Mouse (Mus musculus) frontal cortex, postnatal 25 days (tissue): ENCODE measurements at regions not wholly inside any gene's neighbourhood (a gene's known extent, or its start where the extent isn't known, plus 50 kb on each side); places are given as distances from the start of the nearest gene placed in this dataset.

Experiments used
- DNase-seq, 2 experiments: peaks; one replicate each; pipeline ENCODE4 v3.0.0; 2022; ENCODE audit warnings: low spot score in 2 of 2

GRCm38 (mm10) chr6:117613656-117614350 lies 227.2 kb upstream of the Zfp637 start:
- no peak for DNase-seq

- no peak for DNase-seq
These were observed 226.6 kb upstream of the Zfp637 start for GRCm38 (mm10) chr6:117614386-117614785.

- no peak for DNase-seq
These were observed 223.8 kb upstream of the Zfp637 start for GRCm38 (mm10) chr6:117617168-117617567.

GRCm38 (mm10) chr6:117617951-117618350 lies 223.0 kb upstream of the Zfp637 start:
- no peak for DNase-seq

- DNase-seq: no peak
These were observed 221.4 kb upstream of the Zfp637 start for GRCm38 (mm10) chr6:117619606-117620005.

GRCm38 (mm10) chr6:117622446-117622845 lies 218.5 kb upstream of the Zfp637 start:
- DNase-seq: no peak

GRCm38 (mm10) chr6:117622946-117623345 lies 218.0 kb upstream of the Zfp637 start:
- DNase-seq: no peak

GRCm38 (mm10) chr6:117625716-117626115 lies 215.3 kb upstream of the Zfp637 start:
- no peak for DNase-seq

GRCm38 (mm10) chr6:117627461-117627860 lies 213.5 kb upstream of the Zfp637 start:
- DNase-seq: no peak

GRCm38 (mm10) chr6:117646628-117647027 lies 194.4 kb upstream of the Zfp637 start:
- no peak for DNase-seq

GRCm38 (mm10) chr6:117650541-117650940 lies 190.4 kb upstream of the Zfp637 start:
- DNase-seq: no peak

GRCm38 (mm10) chr6:117651551-117651950 lies 189.4 kb upstream of the Zfp637 start:
- DNase-seq: no peak

- DNase-seq: no peak
These were observed 189.0 kb upstream of the Zfp637 start for GRCm38 (mm10) chr6:117652012-117652411.

- DNase-seq: no peak
These were observed 188.1 kb upstream of the Zfp637 start for GRCm38 (mm10) chr6:117652917-117653316.

- DNase-seq: no peak
These were observed 187.0 kb upstream of the Zfp637 start for GRCm38 (mm10) chr6:117653886-117654425.

- DNase-seq: no peak
These were observed 185.0 kb upstream of the Zfp637 start for GRCm38 (mm10) chr6:117655986-117656385.

- DNase-seq: no peak
These were observed 180.4 kb upstream of the Zfp637 start for GRCm38 (mm10) chr6:117660576-117660975.

- no peak for DNase-seq
These were observed 178.3 kb upstream of the Zfp637 start for GRCm38 (mm10) chr6:117662635-117663034.

GRCm38 (mm10) chr6:117670337-117670736 lies 170.6 kb upstream of the Zfp637 start:
- no peak for DNase-seq

- no peak for DNase-seq
These were observed 170.0 kb upstream of the Zfp637 start for GRCm38 (mm10) chr6:117670792-117671525.

- DNase-seq: no peak
These were observed 165.8 kb upstream of the Zfp637 start for GRCm38 (mm10) chr6:117675059-117675800.
